Mouse (Mus musculus): Measurements from ENCODE around the gene Rpl34.

Rpl34 gene

GRCm38 (mm10) chr3:130730189-130730653 lies at the start of gene Rpl34:
Gene Rpl34, minus strand, starts transcription at chr3:130730398.
- peak; percentile 89 for DNase-seq (ENCODE audit: low read depth, low spot score)

DNA sequence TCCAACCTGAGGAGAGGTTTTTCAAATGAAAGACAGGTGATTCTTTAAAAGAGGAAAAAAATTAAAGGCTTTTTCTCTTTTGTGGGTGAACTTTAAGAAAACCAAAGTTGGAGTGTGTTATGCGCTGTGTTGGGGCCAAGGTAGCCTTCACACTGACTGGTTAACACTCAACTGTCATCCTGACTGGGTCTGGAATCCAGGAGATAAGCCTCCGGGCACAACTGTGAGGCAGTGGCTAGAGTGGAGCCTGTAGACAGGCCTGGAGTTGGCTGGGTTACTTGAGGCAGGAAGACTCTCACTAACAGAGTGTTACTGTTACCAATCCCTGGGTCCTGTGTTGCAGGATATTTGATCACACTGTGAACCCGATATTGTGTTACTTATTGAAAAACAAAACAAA lies 38.0 kb upstream of the Rpl34 start:
- no peak for DNase-seq (ENCODE audit: low read depth, low spot score)

GRCm38 (mm10) chr3:130764091-130764490 lies 33.9 kb upstream of the Rpl34 start:
- no peak for DNase-seq (ENCODE audit: low read depth, low spot score)

DNA sequence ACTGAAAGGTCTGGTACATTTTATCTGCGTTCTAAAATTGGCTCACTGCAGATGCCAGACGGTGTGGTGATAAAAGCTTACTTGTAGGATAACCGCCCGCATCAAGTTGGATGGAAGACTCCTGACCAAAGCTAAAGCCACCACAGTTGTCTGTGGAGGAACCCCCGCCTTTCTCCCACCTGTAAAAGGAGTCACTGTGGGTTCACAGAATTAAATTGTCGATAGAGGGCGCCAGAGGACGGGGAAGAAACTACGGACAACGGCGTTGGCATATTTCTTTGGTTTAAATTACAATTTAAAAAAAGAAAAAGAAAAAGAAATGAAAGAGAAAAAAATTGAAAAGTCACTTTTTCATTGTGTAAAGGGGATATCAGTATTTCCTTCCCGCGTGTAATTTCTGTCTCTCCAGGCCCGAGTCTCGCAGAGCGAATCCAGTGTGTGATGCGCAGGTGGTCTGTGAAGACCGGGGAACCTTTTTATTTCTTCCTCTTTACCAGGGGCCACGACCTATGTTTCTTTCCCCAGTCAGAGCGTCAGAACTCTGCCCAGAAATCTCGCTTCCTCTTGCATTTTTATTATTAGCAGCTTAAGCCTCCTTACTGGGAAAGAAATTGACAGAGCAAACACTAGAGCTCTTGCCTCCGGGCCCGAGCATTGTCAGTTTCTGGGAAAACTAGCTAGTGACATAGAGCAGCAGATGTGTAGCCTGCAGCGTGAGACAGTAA lies 30.7 kb upstream of the Rpl34 start:
- DNase-seq (ENCODE audit: low read depth, low spot score), result peak; percentile 47

DNA sequence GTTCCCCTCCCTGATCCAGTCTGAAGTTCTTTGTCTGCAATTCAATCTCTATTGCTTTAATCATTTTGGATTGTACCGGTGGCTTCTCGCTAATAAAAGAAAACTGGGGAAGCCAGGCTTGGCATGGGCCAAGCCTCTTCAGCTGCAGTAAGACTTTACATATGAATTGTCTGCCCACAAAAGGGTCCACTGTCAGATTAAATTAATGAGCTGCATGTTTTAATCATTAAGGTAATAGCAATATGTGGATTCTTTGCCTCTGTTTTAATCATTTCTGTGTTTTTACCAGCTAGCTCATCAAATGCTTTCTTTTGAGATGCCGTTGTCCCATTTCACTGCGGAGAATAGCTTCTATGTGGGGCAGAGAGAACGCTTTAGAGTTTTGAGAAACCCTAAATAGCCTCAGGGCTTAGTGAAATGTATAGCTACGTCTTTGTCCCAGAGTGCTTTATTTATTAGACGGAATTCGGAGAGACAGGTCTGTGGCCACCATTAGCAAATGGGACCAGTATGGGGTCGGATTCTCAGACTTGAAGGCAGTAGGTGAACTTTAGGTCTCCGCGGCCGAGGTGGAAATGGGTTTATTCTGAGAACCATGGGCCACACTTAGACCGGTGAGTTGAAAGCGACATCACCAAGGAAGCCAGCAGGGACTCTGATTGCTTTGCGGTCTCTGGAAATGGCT lies 28.1 kb upstream of the Rpl34 start:
- no peak for DNase-seq (ENCODE audit: low read depth, low spot score)

DNA sequence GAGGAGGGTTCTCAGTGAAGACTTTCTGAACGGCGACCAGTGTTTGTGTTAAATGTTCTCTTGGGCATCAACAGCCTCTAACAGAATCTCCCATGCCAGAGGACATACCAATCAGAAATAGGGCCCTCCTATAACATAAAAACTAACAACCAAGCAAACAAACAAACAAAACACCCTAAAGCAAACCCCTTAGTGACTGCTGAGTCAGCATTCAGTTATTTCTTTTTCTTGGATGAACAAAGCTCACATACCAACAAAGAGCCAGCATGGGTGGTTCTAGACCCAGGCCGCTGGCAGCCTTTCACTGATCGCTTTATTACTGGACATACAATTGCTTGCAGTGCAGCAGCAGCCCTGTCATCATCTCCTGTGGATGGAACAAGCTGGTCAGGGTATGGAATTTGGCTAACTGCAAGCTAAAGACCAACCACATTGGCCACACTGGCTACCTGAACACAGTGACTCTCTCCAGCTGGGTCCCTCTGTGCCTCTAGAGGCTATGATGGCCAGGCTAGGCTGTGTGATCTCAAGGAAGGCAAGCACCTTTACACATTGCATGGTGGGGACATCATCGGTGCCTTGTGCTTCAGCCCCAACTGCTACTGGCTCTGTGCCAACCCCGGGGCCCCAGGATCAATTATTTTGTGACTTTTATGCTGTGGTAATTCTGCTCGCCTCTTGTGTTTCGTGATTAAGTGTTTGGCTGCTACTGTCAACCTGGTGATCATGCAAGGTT lies 27.1 kb upstream of the Rpl34 start:
- DNase-seq (ENCODE audit: low read depth, low spot score), result no peak

- DNase-seq (ENCODE audit: low read depth, low spot score), result no peak
These were observed 19.0 kb upstream of the Rpl34 start for GRCm38 (mm10) chr3:130749206-130749605.

DNA sequence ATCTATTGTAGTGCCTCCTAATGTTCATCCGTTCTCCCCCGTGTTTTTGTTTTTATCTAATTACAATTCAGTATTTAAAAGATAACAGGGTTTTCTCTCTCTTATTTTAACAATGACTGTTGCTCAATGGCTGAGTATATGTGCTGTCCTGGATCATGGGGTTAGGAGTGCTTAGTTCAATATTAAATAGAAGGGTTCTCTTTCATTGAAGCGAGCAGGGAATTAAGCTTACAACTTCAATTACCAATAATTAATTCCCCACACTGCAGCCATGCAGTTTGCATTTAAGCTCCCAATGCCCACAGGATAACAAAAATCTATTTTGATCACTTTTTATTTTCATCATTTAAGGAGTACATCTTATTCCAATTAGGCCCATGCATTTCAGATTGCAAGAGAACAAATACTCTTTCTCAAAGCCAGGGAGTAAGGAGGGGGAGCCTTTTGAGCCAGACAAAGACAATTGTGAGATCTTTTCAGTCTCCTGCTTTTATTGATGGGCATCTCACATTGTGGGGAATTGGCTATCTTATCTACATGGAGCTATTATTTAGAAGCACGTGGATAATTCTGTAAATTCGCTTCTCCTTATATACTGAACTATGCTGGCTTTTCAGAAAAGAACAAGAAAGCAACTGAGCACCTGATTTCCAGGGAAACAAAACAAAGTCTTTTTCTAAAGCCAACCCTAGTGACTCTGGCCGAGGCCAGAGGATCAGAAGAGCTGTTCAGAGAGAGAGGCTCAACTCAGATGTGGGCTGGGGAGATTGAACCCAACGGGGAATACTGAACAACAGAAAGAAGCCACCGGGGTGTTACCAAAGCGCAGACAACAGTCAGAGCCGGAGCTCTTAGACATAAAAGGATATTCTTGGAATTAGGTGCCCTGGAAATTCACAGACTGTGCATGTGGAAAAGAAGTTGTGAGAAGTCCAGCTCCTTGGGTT lies 16.7 kb upstream of the Rpl34 start:
- DNase-seq (ENCODE audit: low read depth, low spot score), result no peak

DNA sequence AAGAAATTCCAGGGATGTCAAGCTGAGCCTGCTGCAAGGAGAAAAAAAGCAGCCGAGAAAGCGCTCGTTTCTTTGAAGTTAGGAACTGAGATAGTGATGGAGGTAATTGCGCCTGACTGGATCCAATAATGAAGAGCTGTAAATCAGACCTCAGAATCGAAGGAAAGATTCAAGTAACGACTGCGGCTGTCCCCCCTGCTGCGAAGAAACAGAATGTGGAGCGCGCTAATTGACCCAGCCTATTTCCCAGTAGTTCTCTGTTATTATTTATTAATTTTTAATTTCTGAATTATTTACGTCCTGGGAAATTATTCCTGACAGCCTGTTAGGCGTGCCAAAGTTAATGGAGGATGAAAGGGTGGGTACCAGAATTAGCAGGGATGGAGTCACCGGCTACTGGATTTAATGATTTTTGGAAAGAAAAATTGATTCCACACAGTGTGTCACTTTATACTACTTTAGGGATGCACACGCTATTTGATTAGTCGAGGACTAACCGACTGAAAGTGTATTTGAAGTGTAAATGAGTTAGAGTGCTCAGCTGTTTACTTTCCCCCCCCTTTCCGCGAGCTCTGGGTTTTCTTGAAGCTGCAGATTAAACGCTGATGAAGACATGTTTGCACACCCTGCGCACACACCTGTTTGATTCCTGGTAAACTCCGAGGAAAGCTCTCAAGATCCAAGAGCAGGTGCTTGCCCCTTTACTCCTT lies 7.6 kb upstream of the Rpl34 start:
- DNase-seq (ENCODE audit: low read depth, low spot score), result no peak

- no peak for DNase-seq (ENCODE audit: low read depth, low spot score)
These were observed 6.6 kb upstream of the Rpl34 start for GRCm38 (mm10) chr3:130736758-130737157.

DNA sequence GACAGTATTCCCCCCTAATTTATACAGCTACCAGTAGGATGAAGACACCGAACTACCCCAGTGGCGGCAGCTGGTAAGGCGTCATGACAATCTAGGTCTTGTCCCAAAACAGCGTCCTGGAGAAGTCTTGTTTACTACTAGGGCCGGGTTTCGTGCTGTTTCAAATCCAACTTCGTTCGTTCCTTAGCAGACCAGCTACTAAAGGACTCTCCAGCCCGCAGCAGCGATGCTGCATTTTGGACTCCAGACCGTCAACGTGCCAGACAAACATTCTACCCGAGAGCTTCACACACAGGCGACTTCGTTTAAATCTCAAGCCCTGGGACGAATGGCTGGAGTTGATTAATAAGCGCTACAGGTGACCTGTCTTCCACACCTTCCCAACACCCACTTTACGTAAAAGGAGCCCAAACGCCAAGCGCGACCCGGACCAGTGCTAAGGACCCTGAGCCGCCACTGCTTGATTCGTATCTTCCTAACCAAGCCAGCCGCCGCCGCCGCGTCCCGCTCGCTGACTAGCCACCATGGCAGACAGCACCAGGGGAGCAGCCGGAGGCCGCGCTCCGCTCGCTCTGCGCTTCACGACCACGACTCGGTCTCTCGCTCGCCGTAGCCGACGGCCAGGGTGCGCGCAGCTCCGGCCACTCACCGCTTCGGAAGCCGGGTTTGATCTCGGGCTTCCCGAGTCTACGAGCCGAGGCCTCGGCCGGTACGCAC lies 568 bp downstream of the Rpl34 start:
- peak; percentile 8 for DNase-seq (ENCODE audit: low read depth, low spot score)

- no peak for DNase-seq (ENCODE audit: low read depth, low spot score)
These were observed 2.5 kb downstream of the Rpl34 start for GRCm38 (mm10) chr3:130727676-130728075.

DNA sequence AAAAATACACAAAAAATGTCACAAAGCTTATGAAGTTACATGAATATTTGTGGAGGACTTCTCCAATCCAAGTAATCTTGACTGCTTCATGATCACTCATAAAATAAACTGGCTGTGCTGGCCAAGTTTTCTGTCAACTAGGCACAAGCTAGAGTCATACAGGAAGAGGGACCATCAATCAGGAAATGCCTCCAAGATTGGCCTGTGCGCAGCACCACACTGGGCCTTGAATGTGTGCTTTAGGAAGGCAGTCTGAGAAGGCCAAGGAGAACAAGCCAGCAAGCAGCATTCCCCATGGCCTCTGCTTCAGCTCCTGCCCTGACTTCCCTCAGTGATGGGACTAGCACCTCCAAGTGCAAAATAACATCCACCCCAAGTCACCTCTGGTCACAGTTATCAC lies 3.2 kb downstream of the Rpl34 start:
- DNase-seq (ENCODE audit: low read depth, low spot score), result no peak

DNA sequence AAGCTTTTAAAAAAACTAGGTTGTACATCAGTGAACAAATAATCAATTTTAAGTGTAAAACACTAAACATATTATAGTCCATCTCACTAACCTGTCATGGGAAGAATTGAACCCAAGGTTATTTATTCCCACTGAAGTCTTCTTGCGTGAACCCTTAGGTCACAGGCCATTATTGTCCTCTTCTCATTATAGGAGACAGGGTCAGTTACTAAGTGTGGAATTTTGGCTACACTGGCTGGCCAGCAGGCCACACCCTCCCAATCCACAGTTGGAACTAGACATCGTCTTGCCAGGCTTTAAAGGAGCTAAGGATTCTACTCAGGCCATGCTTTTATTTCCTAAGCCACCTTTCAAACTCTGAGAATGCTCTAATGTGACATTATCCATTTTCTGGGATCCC lies 4.5 kb downstream of the Rpl34 start:
- DNase-seq (ENCODE audit: low read depth, low spot score), result no peak

- DNase-seq (ENCODE audit: low read depth, low spot score), result no peak
These were observed 7.3 kb downstream of the Rpl34 start for GRCm38 (mm10) chr3:130722733-130723478.

- DNase-seq (ENCODE audit: low read depth, low spot score), result no peak
These were observed 10.0 kb downstream of the Rpl34 start for GRCm38 (mm10) chr3:130720225-130720624.

DNA sequence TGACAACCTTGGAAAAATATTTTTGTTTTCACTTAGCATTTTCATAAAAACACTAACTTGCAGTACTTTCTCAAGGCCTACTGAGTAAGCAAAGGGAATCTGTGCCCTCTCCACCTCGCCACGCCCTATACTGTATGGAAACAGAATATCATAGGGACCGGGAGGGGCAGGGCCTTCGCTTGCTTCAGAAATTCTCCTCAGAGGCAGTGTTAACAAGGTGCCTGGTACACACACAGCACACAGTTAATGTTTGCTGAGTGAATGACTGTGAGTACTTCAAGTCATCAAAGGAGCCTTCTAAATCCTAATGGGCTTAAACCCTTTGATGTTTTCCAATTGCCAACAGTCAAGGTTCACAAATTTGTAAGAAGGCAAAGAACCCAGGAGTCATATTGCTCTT lies 11.3 kb downstream of the Rpl34 start:
- DNase-seq (ENCODE audit: low read depth, low spot score), result no peak

DNA sequence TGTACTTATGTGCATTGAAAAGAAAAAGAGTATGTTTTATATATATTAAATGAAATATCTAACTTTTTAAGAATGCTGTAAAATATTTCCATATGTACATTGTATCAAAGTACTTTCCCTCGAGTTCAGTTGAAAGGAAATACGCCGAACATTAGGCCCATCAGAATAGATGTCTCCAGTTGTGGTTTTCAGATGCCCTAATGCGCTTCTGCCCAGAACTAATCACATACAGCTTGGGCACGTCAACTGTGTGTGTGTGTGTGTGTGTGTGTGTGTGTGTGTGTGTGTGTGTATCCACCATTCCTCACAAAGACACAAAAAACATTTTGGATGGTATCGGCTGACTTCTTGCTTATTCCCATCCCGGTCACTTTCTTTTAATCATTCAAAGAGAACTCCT lies 13.6 kb downstream of the Rpl34 start:
- DNase-seq (ENCODE audit: low read depth, low spot score), result no peak

DNA sequence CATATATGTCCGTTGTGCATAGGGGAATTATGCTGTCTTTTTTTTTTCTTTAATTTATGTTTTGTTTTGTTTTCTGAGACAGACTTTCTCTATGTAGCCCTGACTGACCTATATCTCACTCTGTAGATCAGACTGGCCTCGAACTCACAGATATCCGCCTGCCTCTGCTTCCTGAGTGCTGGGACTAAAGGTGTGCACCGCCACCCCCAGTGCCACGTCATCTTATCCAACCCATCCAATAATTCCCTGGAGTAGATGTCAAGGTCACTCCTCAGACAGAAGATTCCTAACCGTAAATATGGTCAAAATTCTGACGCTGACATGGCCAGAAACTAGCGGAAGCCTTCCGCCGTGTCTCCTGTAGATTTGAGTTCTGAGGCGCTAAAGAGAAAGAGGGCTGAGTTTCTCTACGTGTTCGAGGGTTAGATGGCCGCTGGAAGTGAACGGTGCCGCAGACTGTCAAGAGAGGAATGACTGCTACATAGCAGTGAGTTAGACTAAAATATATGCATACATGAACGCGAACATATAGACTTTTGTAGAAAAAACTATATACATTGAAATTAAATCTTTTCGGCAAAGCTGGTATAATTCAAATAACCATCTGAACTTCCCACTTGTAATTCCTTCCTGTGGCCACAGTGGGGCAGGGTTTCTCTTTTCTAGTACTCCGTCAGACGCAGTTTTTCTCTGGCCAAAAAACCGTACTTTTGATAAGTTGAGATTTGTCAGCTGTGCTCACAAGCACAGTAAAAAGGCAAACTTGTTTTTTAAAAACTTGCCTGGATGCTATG lies 15.2 kb downstream of the Rpl34 start:
- no peak for DNase-seq (ENCODE audit: low read depth, low spot score)

Data from retina, postnatal 7 days (tissue).